Mouse (Mus musculus) ES-Bruce4 (cell line): ENCODE data around the gene Cd82. TPM values are rescaled to one million over a fixed set of nuclear protein-coding genes. Genes with fewer than 3 reads are reported as not detected.

Experiments
- H3K27ac ChIP-seq: 2 replicates; pipeline ENCODE4 v1.5.1; 2012; ENCODE audit warnings: low read length, inconsistent platforms; ENCODE audit not compliant: insufficient read depth
- H3K27me3 ChIP-seq: 2 replicates; pipeline ENCODE4 v1.6.1; 2012; ENCODE audit warnings: mild to moderate bottlenecking, low read length, inconsistent platforms; ENCODE audit not compliant: control insufficient read depth, poor library complexity, insufficient read depth, severe bottlenecking
- H3K36me3 ChIP-seq: 2 replicates; pipeline ENCODE4 v1.6.1; 2012; ENCODE audit warnings: inconsistent platforms, mild to moderate bottlenecking, low read length, moderate library complexity; ENCODE audit not compliant: control insufficient read depth, poor library complexity, insufficient read depth, severe bottlenecking
- H3K4me1 ChIP-seq: one replicate; pipeline ENCODE4 v1.8.1; 2011; ENCODE audit warnings: low read length; ENCODE audit not compliant: control insufficient read depth, insufficient read depth
- H3K4me3 ChIP-seq: 2 replicates; pipeline ENCODE4 v1.5.1; 2011; ENCODE audit warnings: low read depth, mild to moderate bottlenecking, low read length
- H3K9ac ChIP-seq: 2 replicates; pipeline ENCODE4 v1.6.1; 2012; ENCODE audit warnings: low read depth, mild to moderate bottlenecking, inconsistent platforms; ENCODE audit not compliant: poor library complexity, severe bottlenecking
- H3K9me3 ChIP-seq: replicated peaks from 2 replicates; pipeline ENCODE4 v1.6.1; 2012; ENCODE audit warnings: mild to moderate bottlenecking, low read length, inconsistent platforms; ENCODE audit not compliant: control insufficient read depth, poor library complexity, insufficient read depth, severe bottlenecking
- CTCF ChIP-seq: IDR thresholded peaks from one replicate; pipeline ENCODE4 v1.8.1; 2011; ENCODE audit warnings: low read depth, low read length
- EP300 ChIP-seq: IDR thresholded peaks from 2 replicates; pipeline ENCODE4 v1.6.1; 2011; ENCODE audit warnings: low read depth, low read length; ENCODE audit not compliant: insufficient read depth
- POLR2A ChIP-seq: IDR thresholded peaks from one replicate; pipeline ENCODE4 v1.8.1; 2011; ENCODE audit warnings: low read length; ENCODE audit not compliant: insufficient read depth
- polyA plus RNA-seq: library from polyadenylated mRNA; stranded (reverse); fragments of >200 nt; gene quantifications from 2 replicates; pipeline ENCODE4 v1.2.4, GENCODE M21; 2011; ENCODE audit warnings: low read depth; ENCODE audit not compliant: missing spikeins, insufficient read depth, insufficient read length

Gene Cd82
- polyA plus RNA-seq, 1 experiment: 4.2 TPM

GRCm38 (mm10) chr2:93383831-93384230, 79.1 kb downstream of the Cd82 start:
- no peak for TF ChIP-seq POLR2A
- no peak for TF ChIP-seq CTCF
- TF ChIP-seq EP300: no peak
- H3K9ac ChIP-seq: no peak overlapping the region
- no peaks in the 10 kb centered on the region for H3K9me3 ChIP-seq

DNA sequence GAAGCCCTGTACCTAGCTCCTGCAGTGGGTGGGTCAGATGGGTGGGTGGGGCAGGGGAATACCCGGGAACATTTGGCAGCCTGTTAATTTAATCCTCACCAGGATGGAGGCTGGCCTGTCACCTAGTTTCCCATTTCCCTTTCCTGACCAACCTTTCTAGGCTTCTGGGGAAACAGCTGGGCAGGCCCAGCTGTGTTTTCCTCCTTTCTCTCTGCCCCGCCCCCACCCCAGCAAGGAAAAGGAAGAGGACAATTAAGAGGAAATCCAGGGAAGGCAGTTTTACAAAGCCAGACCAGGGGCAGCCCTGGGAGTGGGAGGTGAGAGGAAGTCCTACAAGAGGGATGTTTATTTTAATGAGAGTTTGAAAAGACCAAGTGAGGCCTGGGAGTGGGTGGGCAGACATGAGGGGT, 82.3 kb downstream of the Cd82 start:
- Histone ChIP-seq H3K9me3 (no peaks in the 10 kb centered on the region), H3K27me3 (no peaks in the 10 kb centered on the region), H3K4me3 (no peak overlapping the region), H3K9ac (no peak overlapping the region), H3K4me1 (no peaks in the 10 kb centered on the region), H3K27ac (no peak overlapping the region), H3K36me3 (no peaks in the 10 kb centered on the region)
- no peak for TF ChIP-seq POLR2A
- TF ChIP-seq EP300: no peak
- no peak for TF ChIP-seq CTCF

More at GRCm38 (mm10) chr2:93383831-93384230, 79.1 kb downstream of the Cd82 start:
- Histone ChIP-seq H3K4me3 (no peak overlapping the region), H3K27ac (no peak overlapping the region), H3K27me3 (no peaks in the 10 kb centered on the region), H3K4me1 (no peaks in the 10 kb centered on the region), H3K36me3 (no peaks in the 10 kb centered on the region)

DNA sequence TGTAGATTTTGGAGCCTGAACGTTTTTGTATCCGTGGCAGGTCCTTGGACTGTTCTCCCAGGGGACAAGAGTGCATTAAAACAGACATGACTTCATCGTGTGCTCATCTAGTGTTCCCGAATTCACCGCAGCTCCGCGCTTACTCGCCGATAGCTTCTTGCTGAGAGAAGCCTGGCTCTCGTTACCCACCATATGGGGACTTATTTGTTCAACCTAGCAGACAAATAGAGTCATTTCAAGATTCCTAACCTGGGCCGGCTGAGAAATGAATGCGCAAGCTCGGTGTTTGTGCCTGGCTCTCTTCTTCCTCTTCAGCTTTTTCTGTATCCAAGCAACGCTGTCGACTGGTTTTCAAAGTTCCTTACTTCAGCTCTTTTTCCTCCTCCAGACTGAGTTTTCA, 85.1 kb downstream of the Cd82 start:
- no peak for TF ChIP-seq POLR2A
- no peak for TF ChIP-seq EP300
- no peak for TF ChIP-seq CTCF
- Histone ChIP-seq H3K9me3 (no peaks in the 10 kb centered on the region), H3K9ac (no peak overlapping the region), H3K4me3 (no peak overlapping the region), H3K4me1 (no peaks in the 10 kb centered on the region), H3K27me3 (no peaks in the 10 kb centered on the region), H3K27ac (no peak overlapping the region), H3K36me3 (no peaks in the 10 kb centered on the region)

GRCm38 (mm10) chr2:93377157-93377556, 85.8 kb downstream of the Cd82 start:
- Histone ChIP-seq H3K9me3 (no peaks in the 10 kb centered on the region), H3K9ac (no peak overlapping the region), H3K4me1 (no peaks in the 10 kb centered on the region), H3K4me3 (no peak overlapping the region), H3K27me3 (no peaks in the 10 kb centered on the region), H3K27ac (no peak overlapping the region), H3K36me3 (no peaks in the 10 kb centered on the region)
- TF ChIP-seq POLR2A (no peak), CTCF (no peak), EP300 (no peak)

GRCm38 (mm10) chr2:93372872-93373271, 90.1 kb downstream of the Cd82 start:
- Histone ChIP-seq H3K4me3 (no peak overlapping the region), H3K9me3 (no peaks in the 10 kb centered on the region), H3K9ac (no peak overlapping the region), H3K4me1 (no peaks in the 10 kb centered on the region), H3K36me3 (no peaks in the 10 kb centered on the region), H3K27me3 (no peaks in the 10 kb centered on the region), H3K27ac (no peak overlapping the region)
- no peak for TF ChIP-seq POLR2A
- no peak for TF ChIP-seq CTCF
- no peak for TF ChIP-seq EP300

GRCm38 (mm10) chr2:93372097-93372571, 90.8 kb downstream of the Cd82 start:
- Histone ChIP-seq H3K4me3 (no peak overlapping the region), H3K27ac (no peak overlapping the region), H3K9ac (no peak overlapping the region), H3K27me3 (no peaks in the 10 kb centered on the region), H3K9me3 (no peaks in the 10 kb centered on the region), H3K4me1 (no peaks in the 10 kb centered on the region), H3K36me3 (no peaks in the 10 kb centered on the region)
- no peak for TF ChIP-seq EP300
- TF ChIP-seq POLR2A: no peak
- TF ChIP-seq CTCF: no peak

Other genes with a start within 250 kb of the Cd82 start
- 1.0 and 2.2 TPM in 2 replicates for gene Tspan18, start 128.6 kb downstream of the Cd82 start, polyA plus RNA-seq
- gene Gm10803, start 97.4 kb upstream of the Cd82 start, polyA plus RNA-seq: not detected in 2 replicates
- gene Alx4, start 179.2 kb upstream of the Cd82 start, polyA plus RNA-seq: 0.12 TPM in 1 of 2 replicates, not detected in the other